Mouse (Mus musculus) forebrain, embryonic 12.5 days (tissue): ENCODE results near the gene Ostf1. TPM values are rescaled to one million over a fixed set of nuclear protein-coding genes. Genes with fewer than 3 reads are reported as not detected.

Experiments used
- ATAC-seq: fragments of 200-750 bp; cut with Nextera tagmentation; 2 replicates; pipeline ENCODE4 v1.8.0; 2017; ENCODE audit warnings: moderate TSS enrichment; ENCODE audit not compliant: low FRiP score
- H3K27ac ChIP-seq: fragments of 300-500 bp; sonication (generic); 2 replicates; pipeline ENCODE4 v1.5.1; 2016; ENCODE audit warnings: mild to moderate bottlenecking
- H3K27me3 ChIP-seq: fragments of 300-500 bp; sonication (generic); 2 replicates; pipeline ENCODE4 v1.6.1; 2016; ENCODE audit warnings: mild to moderate bottlenecking
- H3K36me3 ChIP-seq: fragments of 300-500 bp; sonication (generic); replicated peaks from 2 replicates; pipeline ENCODE4 v1.6.1; 2016; ENCODE audit warnings: mild to moderate bottlenecking
- H3K4me1 ChIP-seq: fragments of 300-500 bp; sonication (generic); 2 replicates; pipeline ENCODE4 v1.6.1; 2016
- H3K4me2 ChIP-seq: fragments of 300-500 bp; sonication (generic); 2 replicates; pipeline ENCODE4 v1.6.1; 2016; ENCODE audit warnings: mild to moderate bottlenecking, moderate library complexity
- H3K4me3 ChIP-seq: fragments of 300-500 bp; sonication (generic); replicated peaks from 2 replicates; pipeline ENCODE4 v1.5.1; 2016; ENCODE audit warnings: mild to moderate bottlenecking
- H3K9ac ChIP-seq: fragments of 300-500 bp; sonication (generic); 2 replicates; pipeline ENCODE4 v1.6.1; 2016; ENCODE audit warnings: mild to moderate bottlenecking
- H3K9me3 ChIP-seq: fragments of 300-500 bp; sonication (generic); 2 replicates; pipeline ENCODE4 v1.6.1; 2016
- WGBS: fragments of 180-500 bp; shearing (Covaris S2); methylation state at CpG from one replicate; pipeline ENCODE4 v1.1.7; 2016; 5-methylcytosine and 5-hydroxymethylcytosine counted together
- polyA plus RNA-seq: library from polyadenylated mRNA; unstranded; fragments of >200 nt; fragmentation: Nextera tagmentation; extraction: Ambion mirVana; gene quantifications from 2 replicates; pipeline ENCODE4 v1.2.1, GENCODE M21; 2016

Ostf1 gene
- 27.6 and 28.1 TPM in 2 replicates for polyA plus RNA-seq

DNA sequence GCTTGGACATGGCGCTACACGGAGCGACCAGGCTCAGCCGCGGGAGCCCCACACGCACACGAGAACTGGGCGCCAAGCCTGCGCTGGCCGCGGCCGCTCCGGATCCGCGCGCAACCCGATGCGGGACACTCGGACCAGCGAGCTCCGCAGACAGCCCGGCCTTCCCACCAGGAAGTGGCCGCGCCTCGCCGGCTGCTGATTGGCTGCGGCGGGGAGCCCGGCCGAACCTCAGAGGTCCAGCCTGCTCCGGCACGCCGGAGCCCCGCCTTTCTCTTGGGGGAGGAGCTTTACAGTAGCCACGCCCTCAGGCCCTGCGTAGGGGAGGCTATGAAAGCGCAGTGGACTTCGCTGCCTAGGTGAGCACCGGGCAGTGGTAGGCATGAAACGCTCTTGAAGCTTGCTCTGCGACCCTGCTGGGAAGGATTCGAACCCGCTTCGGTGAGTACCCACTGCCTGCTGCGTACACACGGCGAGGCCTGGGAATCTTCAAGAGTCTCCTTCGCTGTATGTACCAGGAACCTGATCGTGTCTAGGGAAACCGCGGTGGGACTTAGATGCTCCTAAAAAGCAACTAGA, at the start of gene Ostf1, which contains the start of gene Nmrk1:
Gene Ostf1, minus strand, starts transcription at position 180 of the 576 bp plus-strand sequence.
Gene Nmrk1, plus strand, starts transcription at position 307 of the 576 bp plus-strand sequence.
- peak within 1 kb of the TSS; percentile 74 for H3K4me3 ChIP-seq
- peak within 1 kb of the TSS; percentile 66 for H3K9ac ChIP-seq
- peak within 1 kb of the TSS; percentile 89 for H3K4me2 ChIP-seq
- H3K36me3 ChIP-seq, result no peaks in the 10 kb centered on the region
- peak; percentile 99 for ATAC-seq
- peaks cover 10% of the 10 kb centered on the region for H3K27me3 ChIP-seq
- peak within 1 kb of the TSS; percentile 42; the same call in 1 of the 2 replicates for H3K27ac ChIP-seq
- peaks cover 9% of the 10 kb centered on the region for H3K4me1 ChIP-seq
- H3K9me3 ChIP-seq, result no peaks in the 10 kb centered on the region
- WGBS, result 1% methylated on average over 51 of the region's 51 CpGs

DNA sequence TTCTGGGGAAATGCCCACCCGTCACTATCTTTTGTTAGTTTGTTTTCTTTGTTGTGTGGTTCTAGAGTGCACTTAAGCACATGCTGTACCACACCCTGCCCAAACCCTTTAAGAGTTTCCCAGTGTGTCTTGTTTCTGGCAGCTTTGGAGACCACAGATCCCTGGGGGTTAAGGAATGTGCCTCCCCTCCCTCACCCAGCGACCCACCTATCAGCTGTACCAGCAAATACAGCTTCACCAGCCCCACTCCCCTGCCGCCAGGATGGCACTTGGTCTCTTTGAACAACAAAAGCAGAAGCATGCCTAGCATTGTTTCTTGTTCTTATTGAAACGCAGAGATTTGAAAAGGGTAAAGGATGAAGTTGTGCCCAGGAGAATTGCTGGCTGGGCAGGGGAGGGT, 41.5 kb upstream of the Ostf1 start:
- Histone ChIP-seq H3K27me3 (no peaks in the 10 kb centered on the region), H3K4me3 (peak overlapping the region; percentile 11), H3K4me2 (peak overlapping the region; percentile 56), H3K9me3 (no peaks in the 10 kb centered on the region), H3K36me3 (no peaks in the 10 kb centered on the region), H3K27ac (no peak overlapping the region), H3K4me1 (peaks cover 24% of the 10 kb centered on the region), H3K9ac (no peak overlapping the region)
- no peak for ATAC-seq
- 10% methylated on average over 4 of the region's 4 CpGs for WGBS

DNA sequence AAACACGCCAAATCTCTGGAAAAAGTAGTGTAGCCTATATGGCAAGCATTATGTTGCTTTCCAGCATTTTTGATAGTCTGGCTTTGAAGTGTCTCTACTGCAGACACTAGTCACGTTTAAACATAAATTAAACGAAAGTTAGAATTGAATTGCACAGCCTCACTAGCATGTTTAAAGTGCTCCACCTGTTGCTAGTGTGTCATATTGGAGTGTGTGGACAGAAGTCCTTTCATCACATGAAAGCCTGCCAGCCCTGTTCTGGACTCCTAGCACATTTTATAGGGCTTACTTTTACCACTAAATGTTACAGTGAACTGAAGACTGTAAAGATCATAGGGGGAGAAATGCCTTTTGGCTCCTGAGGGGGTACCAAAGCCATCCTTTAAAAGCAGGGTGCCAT, 40.9 kb upstream of the Ostf1 start:
- Histone ChIP-seq H3K4me1 (peaks cover 24% of the 10 kb centered on the region), H3K27me3 (no peaks in the 10 kb centered on the region), H3K36me3 (no peaks in the 10 kb centered on the region), H3K4me3 (peak overlapping the region; percentile 82; the same call in 1 of the 2 replicates), H3K9me3 (no peaks in the 10 kb centered on the region), H3K4me2 (peak overlapping the region; percentile 56), H3K9ac (no peak overlapping the region), H3K27ac (no peak overlapping the region)
- no peak for ATAC-seq
- 67% methylated on average over 3 of the region's 3 CpGs for WGBS

DNA sequence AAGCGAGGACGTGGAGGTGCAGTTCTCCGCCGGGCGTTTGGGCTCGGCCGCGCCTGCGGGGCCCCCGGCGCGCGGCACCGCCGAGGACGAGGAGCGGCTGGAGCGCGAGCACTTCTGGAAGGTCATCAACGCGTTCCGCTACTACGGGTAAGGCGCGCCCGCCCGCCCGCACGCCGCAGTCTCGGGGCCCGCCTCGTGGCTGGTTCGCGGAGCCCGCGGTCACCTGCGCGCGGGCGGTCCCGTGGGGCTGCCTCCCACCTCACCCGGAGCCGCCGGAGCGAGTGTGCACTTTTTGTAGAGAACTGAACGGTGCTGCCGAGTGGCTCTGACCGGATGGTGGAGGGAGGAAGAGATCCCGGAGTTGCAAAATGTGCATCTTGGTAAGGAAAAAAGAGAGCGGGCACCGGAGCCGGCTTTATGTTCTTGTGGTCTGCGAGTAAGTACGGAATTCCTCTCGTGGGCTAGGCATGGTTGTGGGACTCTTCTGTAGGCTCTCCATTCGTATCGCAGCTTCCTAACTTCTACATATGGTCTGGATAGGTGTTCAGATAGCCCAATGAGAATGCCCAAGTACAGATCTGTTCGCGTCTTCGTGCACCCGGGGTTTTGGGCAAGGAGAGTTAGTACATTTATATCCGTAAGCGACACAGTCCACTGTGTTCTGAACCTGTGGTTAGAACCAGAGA, 39.6 kb upstream of the Ostf1 start:
- WGBS, result under 1% methylated on average over 61 of the region's 64 CpGs
- peak overlapping the region; percentile 56 for H3K4me2 ChIP-seq

DNA sequence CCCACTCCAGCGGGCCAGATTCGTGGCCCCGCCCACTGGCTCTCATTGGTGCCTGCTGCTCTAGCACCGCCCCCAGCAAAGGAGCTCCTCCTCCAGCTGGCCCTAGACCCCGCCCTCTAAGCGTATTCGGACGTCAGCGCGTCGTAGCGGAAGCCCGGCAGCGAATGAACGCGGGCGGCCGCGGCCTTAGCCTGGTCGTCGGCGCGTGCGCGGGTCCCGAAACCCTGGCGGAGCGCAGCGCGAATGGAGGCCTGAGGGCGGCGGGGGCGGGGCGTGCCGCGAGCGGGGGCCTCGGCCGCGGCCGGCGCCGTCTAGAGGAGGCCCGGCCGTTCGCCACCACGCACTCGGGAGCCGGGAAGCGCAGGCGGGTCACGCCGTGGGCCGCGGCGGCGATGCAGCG, 39.0 kb upstream of the Ostf1 start, which contains the start of gene Carnmt1:
Gene Carnmt1, plus strand, starts transcription at position 157 of the 400 bp plus-strand sequence.
- H3K9me3 ChIP-seq, result no peaks in the 10 kb centered on the region
- WGBS, result under 1% methylated on average over 49 of the region's 58 CpGs
- H3K4me3 ChIP-seq, result peak within 1 kb of the TSS; percentile 82
- ATAC-seq, result peak; percentile 97
- peaks cover 24% of the 10 kb centered on the region for H3K4me1 ChIP-seq
- H3K27me3 ChIP-seq, result no peaks in the 10 kb centered on the region
- peak within 1 kb of the TSS; percentile 56 for H3K4me2 ChIP-seq
- peak within 1 kb of the TSS; percentile 83 for H3K9ac ChIP-seq
- H3K36me3 ChIP-seq, result no peaks in the 10 kb centered on the region
- peak within 1 kb of the TSS; percentile 79 for H3K27ac ChIP-seq

More for the DNA sequence above, 39.6 kb upstream of the Ostf1 start:
- H3K36me3 ChIP-seq, result no peaks in the 10 kb centered on the region
- peak overlapping the region; percentile 79 for H3K27ac ChIP-seq
- H3K9ac ChIP-seq, result peak overlapping the region; percentile 83
- ATAC-seq, result peak; percentile 1
- H3K4me1 ChIP-seq, result peaks cover 24% of the 10 kb centered on the region
- peak overlapping the region; percentile 82 for H3K4me3 ChIP-seq
- no peaks in the 10 kb centered on the region for H3K9me3 ChIP-seq
- H3K27me3 ChIP-seq, result no peaks in the 10 kb centered on the region

DNA sequence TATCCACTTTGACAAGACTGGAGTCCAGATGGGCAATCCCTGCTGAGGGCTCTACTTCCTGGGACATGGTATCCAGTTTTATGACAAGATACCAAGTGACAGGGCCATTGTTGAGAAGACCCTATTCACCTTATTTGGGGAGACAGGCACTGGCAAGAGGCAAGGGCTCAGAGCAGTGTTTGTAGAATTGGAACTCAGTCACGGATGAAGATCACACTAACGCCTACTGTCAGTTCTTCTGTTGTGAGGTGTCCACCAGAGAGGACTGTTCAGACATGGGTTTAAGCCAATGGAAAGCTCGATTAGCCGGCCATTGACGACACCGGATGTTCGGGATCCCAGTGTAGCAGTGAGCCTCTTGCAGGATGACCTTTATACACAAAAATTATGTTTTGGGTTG, 37.9 kb upstream of the Ostf1 start:
- H3K36me3 ChIP-seq, result no peaks in the 10 kb centered on the region
- no peaks in the 10 kb centered on the region for H3K9me3 ChIP-seq
- H3K4me2 ChIP-seq, result no peak overlapping the region
- H3K4me1 ChIP-seq, result peaks cover 24% of the 10 kb centered on the region
- 89% methylated on average over 7 of the region's 7 CpGs for WGBS
- no peak overlapping the region for H3K27ac ChIP-seq
- no peak overlapping the region for H3K9ac ChIP-seq
- no peak overlapping the region for H3K4me3 ChIP-seq
- ATAC-seq, result no peak
- H3K27me3 ChIP-seq, result no peaks in the 10 kb centered on the region

DNA sequence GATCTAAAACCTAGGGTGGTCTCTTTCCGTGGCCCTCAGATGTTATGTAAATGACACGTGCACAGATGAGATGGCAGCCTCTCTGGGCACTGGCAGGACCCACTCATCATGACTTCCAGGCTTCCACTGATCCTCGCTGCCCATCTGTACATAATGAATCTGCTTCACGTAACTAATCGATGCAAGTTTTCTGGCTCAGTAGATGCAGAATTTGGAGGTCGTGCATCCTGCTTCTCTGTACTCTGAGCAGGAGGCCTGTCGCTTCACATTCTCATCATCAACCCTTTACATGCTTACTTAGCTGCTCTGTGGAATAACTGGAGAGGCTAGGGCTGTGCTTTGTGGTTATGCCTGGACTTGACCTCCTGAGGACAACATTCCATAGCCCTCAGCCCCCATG, 35.3 kb upstream of the Ostf1 start:
- WGBS, result 81% methylated on average over 7 of the region's 7 CpGs
- no peaks in the 10 kb centered on the region for H3K36me3 ChIP-seq
- no peak overlapping the region for H3K27ac ChIP-seq
- no peak overlapping the region for H3K4me3 ChIP-seq
- no peak overlapping the region for H3K4me2 ChIP-seq
- H3K4me1 ChIP-seq, result peaks cover 8% of the 10 kb centered on the region
- H3K9ac ChIP-seq, result no peak overlapping the region
- no peak for ATAC-seq
- H3K27me3 ChIP-seq, result no peaks in the 10 kb centered on the region
- no peaks in the 10 kb centered on the region for H3K9me3 ChIP-seq

DNA sequence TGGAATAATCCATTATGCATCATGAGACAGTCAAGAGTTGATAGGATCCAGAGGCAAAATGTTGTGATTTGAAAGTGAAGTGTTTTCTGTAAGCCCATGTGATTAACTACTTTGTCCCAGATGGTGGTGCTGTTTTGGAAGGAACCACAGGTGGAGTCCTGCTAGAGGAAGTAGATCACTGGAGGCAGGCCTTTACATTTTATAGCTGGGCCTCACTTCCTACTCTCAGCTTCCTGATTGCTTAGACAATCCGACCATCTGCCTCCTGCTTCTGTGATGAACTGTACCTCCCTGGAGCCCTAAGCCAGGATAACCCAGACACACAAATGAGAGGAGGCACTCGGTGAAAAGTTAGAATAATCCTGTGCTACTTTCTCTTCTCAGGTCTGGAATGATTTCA, 32.3 kb upstream of the Ostf1 start:
- no peaks in the 10 kb centered on the region for H3K4me1 ChIP-seq
- no peak overlapping the region for H3K4me3 ChIP-seq
- H3K36me3 ChIP-seq, result no peaks in the 10 kb centered on the region
- H3K9me3 ChIP-seq, result no peaks in the 10 kb centered on the region
- H3K27me3 ChIP-seq, result no peaks in the 10 kb centered on the region
- ATAC-seq, result no peak
- H3K4me2 ChIP-seq, result no peak overlapping the region
- H3K27ac ChIP-seq, result no peak overlapping the region
- H3K9ac ChIP-seq, result no peak overlapping the region
- 77% methylated on average over 2 of the region's 2 CpGs for WGBS

DNA sequence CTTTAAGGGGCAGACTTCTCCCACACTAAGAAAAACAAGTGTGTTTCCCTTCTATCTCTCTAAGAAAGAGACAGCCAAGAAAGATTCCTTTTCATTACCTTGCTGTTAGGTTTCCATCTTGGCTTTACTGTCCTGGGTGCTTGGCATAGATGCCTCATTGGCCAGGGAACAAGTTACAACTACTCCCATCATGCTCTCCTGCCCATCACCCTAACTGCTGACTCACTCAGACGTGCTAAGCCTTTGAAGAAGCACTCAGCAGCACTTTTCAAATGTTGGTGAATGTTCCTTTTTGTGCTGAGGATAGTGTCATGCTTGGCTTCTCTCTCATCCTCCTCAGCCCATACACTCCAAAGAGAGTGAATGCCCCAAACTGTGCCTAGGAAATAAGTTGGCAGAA, 30.1 kb upstream of the Ostf1 start:
- Histone ChIP-seq H3K27me3 (no peaks in the 10 kb centered on the region), H3K4me1 (no peaks in the 10 kb centered on the region), H3K9me3 (no peaks in the 10 kb centered on the region), H3K36me3 (no peaks in the 10 kb centered on the region), H3K9ac (no peak overlapping the region), H3K27ac (no peak overlapping the region), H3K4me3 (no peak overlapping the region), H3K4me2 (no peak overlapping the region)
- WGBS, result 59% methylated on average over 1 of the region's 1 CpGs
- ATAC-seq, result no peak

DNA sequence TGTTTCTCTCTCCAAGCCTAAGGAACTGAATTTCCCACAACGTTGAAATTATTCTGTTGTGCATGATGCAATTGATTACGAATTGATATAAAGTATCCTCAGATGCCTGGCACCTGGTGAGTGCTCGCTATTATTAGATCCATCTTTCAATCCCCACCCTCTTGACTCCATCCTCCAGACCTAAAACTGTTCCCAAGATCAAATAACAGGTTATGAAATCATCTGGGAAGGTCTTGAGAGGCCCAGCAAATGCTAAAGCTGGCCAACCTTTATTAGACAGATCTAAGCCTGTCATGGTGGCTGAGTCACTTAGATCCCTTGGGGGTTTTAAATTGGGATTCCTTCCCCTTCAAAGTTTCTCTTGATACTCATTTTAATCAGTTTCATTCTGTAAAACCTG, 28.8 kb upstream of the Ostf1 start:
- no peak overlapping the region for H3K9ac ChIP-seq
- H3K27me3 ChIP-seq, result no peaks in the 10 kb centered on the region
- no peak overlapping the region for H3K4me2 ChIP-seq
- H3K9me3 ChIP-seq, result no peaks in the 10 kb centered on the region
- no peaks in the 10 kb centered on the region for H3K36me3 ChIP-seq
- no peak overlapping the region for H3K27ac ChIP-seq
- H3K4me1 ChIP-seq, result no peaks in the 10 kb centered on the region
- 87% methylated on average over 3 of the region's 3 CpGs for WGBS
- ATAC-seq, result no peak
- no peak overlapping the region for H3K4me3 ChIP-seq

DNA sequence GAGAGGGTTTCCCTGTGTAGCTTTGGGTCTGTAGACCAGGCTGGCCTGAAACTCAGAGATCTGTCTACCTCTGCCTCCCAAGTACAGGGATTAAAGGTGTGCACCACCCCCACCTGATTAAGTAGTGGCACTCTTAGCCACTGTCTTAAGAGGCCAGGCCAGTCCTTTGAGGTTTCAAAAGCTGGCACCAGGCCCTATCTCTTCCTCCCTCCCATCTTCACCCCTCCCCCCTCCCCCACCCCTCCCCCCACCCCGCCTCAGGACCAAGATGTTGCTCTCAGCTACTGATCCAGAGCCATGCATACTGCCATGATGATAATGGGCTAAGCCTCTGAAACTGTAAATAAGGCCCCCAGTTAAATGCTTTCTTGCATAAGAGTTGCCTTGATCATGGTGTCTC, 27.7 kb upstream of the Ostf1 start:
- Histone ChIP-seq H3K9ac (no peak overlapping the region), H3K27ac (no peak overlapping the region), H3K9me3 (no peaks in the 10 kb centered on the region), H3K4me1 (no peaks in the 10 kb centered on the region), H3K4me2 (no peak overlapping the region), H3K4me3 (no peak overlapping the region), H3K36me3 (no peaks in the 10 kb centered on the region), H3K27me3 (no peaks in the 10 kb centered on the region)
- ATAC-seq, result no peak
- no CpG with 5 or more reads among the region's 1 CpGs for WGBS

DNA sequence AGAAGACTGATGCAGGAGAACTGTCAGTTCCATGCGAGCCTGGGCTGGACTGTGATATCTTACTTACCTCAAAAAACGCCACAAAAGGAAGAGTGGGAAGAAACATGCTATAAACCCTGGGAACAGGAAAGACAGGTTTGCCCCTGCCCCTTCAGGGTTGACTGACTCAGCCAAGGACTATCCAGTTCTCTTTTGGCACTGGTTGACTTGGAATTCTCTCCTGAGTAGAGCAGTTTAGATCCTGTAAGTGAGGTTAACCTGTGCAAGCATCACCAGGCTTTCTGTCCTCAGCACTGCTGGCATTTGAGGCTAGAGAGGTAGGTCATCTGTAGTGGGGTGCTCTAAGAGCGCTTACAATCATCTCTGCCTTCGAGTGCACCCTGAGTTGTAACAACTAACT, 26.9 kb upstream of the Ostf1 start:
- 74% methylated on average over 4 of the region's 4 CpGs for WGBS

DNA sequence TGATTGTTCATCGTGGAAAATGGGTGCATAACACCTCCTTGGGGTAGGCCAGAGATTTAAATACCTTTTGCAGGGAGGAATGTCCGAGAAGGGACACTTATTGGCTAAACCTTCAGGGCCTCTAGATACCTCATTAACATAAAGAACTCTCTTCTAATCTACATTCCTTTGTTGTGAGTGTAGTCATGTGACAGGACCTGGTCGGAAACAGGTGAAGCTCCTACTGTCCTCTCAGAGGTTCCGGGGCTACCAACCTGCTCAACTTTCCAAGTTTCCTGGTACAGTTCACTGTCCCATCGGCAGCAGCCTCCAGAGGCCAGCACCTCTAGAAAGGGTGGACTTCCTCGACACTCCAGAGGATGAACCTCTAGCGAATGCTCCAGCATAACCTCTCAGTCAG, 24.4 kb upstream of the Ostf1 start:
- Histone ChIP-seq H3K27me3 (no peaks in the 10 kb centered on the region), H3K4me3 (no peak overlapping the region), H3K4me2 (no peak overlapping the region), H3K27ac (no peak overlapping the region), H3K4me1 (no peaks in the 10 kb centered on the region), H3K36me3 (no peaks in the 10 kb centered on the region), H3K9ac (no peak overlapping the region), H3K9me3 (no peaks in the 10 kb centered on the region)
- no peak for ATAC-seq
- 85% methylated on average over 7 of the region's 7 CpGs for WGBS

More for the DNA sequence above, 26.9 kb upstream of the Ostf1 start:
- no peaks in the 10 kb centered on the region for H3K27me3 ChIP-seq
- H3K27ac ChIP-seq, result no peak overlapping the region
- H3K9ac ChIP-seq, result no peak overlapping the region
- no peaks in the 10 kb centered on the region for H3K4me1 ChIP-seq
- no peak overlapping the region for H3K4me3 ChIP-seq
- no peaks in the 10 kb centered on the region for H3K36me3 ChIP-seq
- H3K9me3 ChIP-seq, result no peaks in the 10 kb centered on the region
- ATAC-seq, result no peak
- H3K4me2 ChIP-seq, result no peak overlapping the region
